Mouse (Mus musculus) cerebellum, adult (tissue): ENCODE results near the gene Mtfmt.

ENCODE experiments used
- ATAC-seq: cut with Nextera tagmentation; 2 replicates; pipeline ENCODE4 v1.9.2; 2017; ENCODE audit warnings: mild to moderate bottlenecking, moderate library complexity, mixed read lengths; ENCODE audit not compliant: insufficient number of reproducible peaks, low FRiP score, low TSS enrichment

Gene Mtfmt

DNA sequence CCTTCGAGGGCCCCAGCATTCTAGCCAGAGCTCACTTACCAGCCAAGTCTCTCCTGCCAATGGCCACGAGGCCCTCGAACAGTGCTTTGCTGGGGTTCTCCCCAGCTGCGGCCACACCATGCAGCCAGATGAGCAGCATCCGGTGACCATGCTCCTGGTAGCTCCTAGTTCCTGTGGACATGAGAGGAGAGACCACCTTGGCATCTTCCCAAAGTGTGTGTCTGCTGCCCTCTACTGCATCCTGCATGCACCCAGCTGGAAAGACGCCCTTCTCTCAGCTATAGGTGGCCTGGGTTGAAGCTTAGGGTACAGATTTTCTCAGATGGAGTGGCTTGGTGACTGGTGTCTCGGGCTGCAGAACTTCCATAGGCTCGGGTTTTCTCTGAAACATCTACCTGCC lies 66.6 kb downstream of the Mtfmt start:
- ATAC-seq = no peak
